Mouse (Mus musculus): ENCODE data around the gene Gm42715.

DNA sequence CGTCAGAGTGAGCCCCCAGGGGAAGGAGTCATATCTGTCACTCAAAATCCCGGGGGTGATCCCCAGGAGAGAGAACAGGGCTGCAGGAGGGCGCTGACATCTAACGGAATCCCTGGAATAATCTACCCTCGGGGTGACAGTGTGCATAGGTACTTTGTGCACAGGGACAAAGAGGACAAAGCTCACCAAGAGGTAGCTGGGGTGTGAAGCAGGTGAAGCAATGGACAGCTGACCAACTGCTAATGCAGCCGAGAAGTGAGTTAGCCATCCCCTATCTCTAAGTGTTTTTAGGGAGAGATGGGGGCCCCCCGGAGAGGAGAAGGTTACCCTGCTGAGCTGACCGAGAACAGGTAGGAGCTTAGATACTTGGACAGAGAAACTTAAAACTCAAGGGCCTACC, 94.7 kb downstream of the Gm42715 start:
- TF ChIP-seq CTCF (IDR thresholded peaks at IDR 0.05; ENCODE audit: extremely low read depth, insufficient read length, insufficient replicate concordance, low read depth, low read length), result no peak
- TF ChIP-seq POLR2A (IDR thresholded peaks at IDR 0.05; ENCODE audit: low read depth, low read length), result no peak

All from small intestine, adult 2 months (tissue).